Mouse (Mus musculus) stomach, postnatal 0 days (tissue): ENCODE results near the gene Kazn.

Experiments
- CTCF ChIP-seq: IDR thresholded peaks from 2 replicates; pipeline ENCODE4 v1.5.1; 2016; ENCODE audit warnings: antibody characterized with exemption, low read depth, mild to moderate bottlenecking, moderate library complexity
- EP300 ChIP-seq: optimal IDR thresholded peaks from 2 replicates; pipeline ENCODE3; 2016; ENCODE audit warnings: antibody characterized with exemption

DNA sequence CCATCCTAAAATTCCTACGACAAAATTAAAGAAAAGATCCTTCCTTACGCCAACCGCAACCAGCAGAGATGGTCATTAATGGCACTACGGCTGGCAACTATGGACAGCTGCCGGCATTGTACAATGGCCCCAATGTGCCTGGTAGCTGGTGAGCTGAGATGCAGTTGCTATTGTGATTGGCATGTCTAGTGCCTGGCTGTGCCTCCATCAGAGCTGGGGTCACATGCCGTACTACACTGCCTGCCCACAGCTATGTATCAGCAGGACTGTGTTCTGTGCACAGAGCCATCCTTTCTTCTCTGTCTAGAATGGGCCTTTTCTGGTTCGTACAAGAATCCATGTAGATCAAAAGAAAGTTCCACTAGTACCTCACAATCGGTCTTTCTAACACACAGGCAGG lies 49.2 kb downstream of the Kazn start:
- no peak for TF ChIP-seq CTCF
- TF ChIP-seq EP300, result no peak
